Mouse (Mus musculus) liver, embryonic 14.5 days (tissue): ENCODE results near the gene Dmp1. TPM values are rescaled to one million over a fixed set of nuclear protein-coding genes. Genes with fewer than 3 reads are reported as not detected.
A peak's percentile ranks its signal among the peaks of the same experiment; 100 is the strongest.

ENCODE experiments used
- ATAC-seq: fragments of 200-750 bp; cut with Nextera tagmentation; 2 replicates; pipeline ENCODE4 v1.8.0; 2017; ENCODE audit warnings: moderate number of reproducible peaks, mild to moderate bottlenecking, moderate library complexity; ENCODE audit not compliant: insufficient read depth
- DNase-seq, 3 experiments: peaks; one replicate each; pipeline ENCODE4 v3.0.0-alpha.2; 2012 to 2013; ENCODE audit warnings: low read depth in 3 of 3, low spot score in 3 of 3
- H3K27ac ChIP-seq: fragments of 300-500 bp; sonication (generic); 2 replicates; pipeline ENCODE4 v1.5.1; 2014; ENCODE audit warnings: moderate library complexity, mild to moderate bottlenecking, control low read depth, inconsistent platforms
- H3K27me3 ChIP-seq: fragments of 300-500 bp; sonication (generic); 2 replicates; pipeline ENCODE4 v1.6.1; 2014; ENCODE audit warnings: mild to moderate bottlenecking, low read length, moderate library complexity; ENCODE audit not compliant: control insufficient read depth, insufficient read depth
- H3K36me3 ChIP-seq: fragments of 300-500 bp; sonication (generic); replicated peaks from 2 replicates; pipeline ENCODE4 v1.6.1; 2014; ENCODE audit warnings: low read depth; ENCODE audit not compliant: control insufficient read depth, insufficient read depth
- H3K4me1 ChIP-seq, 2 experiments: fragments of 200-500 bp in 1 of 2; fragments of 300-500 bp in 1 of 2; sonication (generic) in 1 of 2; replicated peaks; 2 replicates each; pipeline ENCODE4 v1.6.1; 2012 to 2014; ENCODE audit warnings: antibody characterized with exemption in 1 of 2, inconsistent platforms in 1 of 2, low read length in 1 of 2; ENCODE audit not compliant: control insufficient read depth in 2 of 2, insufficient read depth in 2 of 2
- H3K4me2 ChIP-seq: fragments of 300-500 bp; sonication (generic); 2 replicates; pipeline ENCODE4 v1.6.1; 2014; ENCODE audit warnings: low read depth, mild to moderate bottlenecking, control low read depth, moderate library complexity
- H3K4me3 ChIP-seq, 2 experiments: fragments of 200-500 bp in 1 of 2; fragments of 300-500 bp in 1 of 2; sonication (generic) in 1 of 2; 2 replicates each; pipeline ENCODE4 v1.5.1; 2012 to 2014; ENCODE audit warnings: low read depth in 2 of 2, low read length in 2 of 2, mild to moderate bottlenecking in 2 of 2, control low read depth in 1 of 2, inconsistent platforms in 1 of 2, moderate library complexity in 1 of 2; ENCODE audit not compliant: insufficient read depth in 1 of 2
- H3K9ac ChIP-seq: fragments of 300-500 bp; sonication (generic); replicated peaks from 2 replicates; pipeline ENCODE4 v1.6.1; 2014; ENCODE audit warnings: mild to moderate bottlenecking, control low read depth, moderate library complexity
- H3K9me3 ChIP-seq: fragments of 300-500 bp; sonication (generic); 2 replicates; pipeline ENCODE4 v1.6.1; 2016; ENCODE audit warnings: low read length, mixed read lengths; ENCODE audit not compliant: control insufficient read depth
- CTCF ChIP-seq: IDR thresholded peaks from 2 replicates; pipeline ENCODE4 v1.5.1; 2016; ENCODE audit warnings: antibody characterized with exemption, low read depth, control low read depth
- EP300 ChIP-seq: IDR thresholded peaks from 2 replicates; pipeline ENCODE4 v1.6.1; 2016; ENCODE audit warnings: antibody characterized with exemption, low read depth
- WGBS: fragments of 180-500 bp; shearing (Covaris S2); extraction: QIAGEN DNeasy Blood & Tissue Kit; methylation state at CpG from one replicate; pipeline ENCODE4 v1.1.7; 2014; ENCODE audit not compliant: insufficient replicate concordance; 5-methylcytosine and 5-hydroxymethylcytosine counted together
- polyA plus RNA-seq, 2 experiments: library from polyadenylated mRNA; depleted of rRNA in 1 of 2; stranded (reverse) in 1 of 2; unstranded in 1 of 2; fragments of >200 nt; fragmentation: Nextera tagmentation in 1 of 2; extraction: Ambion mirVana in 1 of 2; gene quantifications; 2 replicates each; pipeline versions ENCODE4 v1.2.1 to v1.2.3; 2012 to 2014

Dmp1 gene
- polyA plus RNA-seq, 2 experiments: not detected

GRCm38 (mm10) chr5:104195086-104195485 lies 7.3 kb upstream of the Dmp1 start:
- Histone ChIP-seq H3K27me3 (no peaks in the 10 kb centered on the region), H3K36me3 (no peaks in the 10 kb centered on the region), H3K4me1 (no peaks in the 10 kb centered on the region), H3K4me2 (no peak overlapping the region), H3K27ac (no peak overlapping the region), H3K9ac (no peak overlapping the region), H3K9me3 (no peaks in the 10 kb centered on the region), H3K4me3 (no peak overlapping the region)
- TF ChIP-seq EP300 (no peak), CTCF (no peak)
- 85% methylated on average over 1 of the region's 1 CpGs for WGBS
- ATAC-seq (no peak), DNase-seq (no peak)

GRCm38 (mm10) chr5:104201153-104201950 lies 1.1 kb upstream of the Dmp1 start:
- DNase-seq (no peak), ATAC-seq (no peak)
- Histone ChIP-seq H3K9me3 (no peaks in the 10 kb centered on the region), H3K4me1 (no peaks in the 10 kb centered on the region), H3K27me3 (no peaks in the 10 kb centered on the region), H3K4me2 (no peak overlapping the region), H3K9ac (no peak overlapping the region), H3K27ac (no peak overlapping the region), H3K4me3 (no peak overlapping the region), H3K36me3 (no peaks in the 10 kb centered on the region)
- TF ChIP-seq CTCF (no peak), EP300 (no peak)
- WGBS: 70% methylated on average over 12 of the region's 12 CpGs

- 52% methylated on average over 11 of the region's 11 CpGs for WGBS
- DNase-seq (no peak), ATAC-seq (no peak)
- H3K9me3 ChIP-seq: no peaks in the 10 kb centered on the region
- H3K27me3 ChIP-seq: no peaks in the 10 kb centered on the region
- H3K9ac ChIP-seq: no peak overlapping the region
- no peak for TF ChIP-seq CTCF
- no peak for TF ChIP-seq EP300
- no peak overlapping the region for H3K27ac ChIP-seq
- H3K4me3 ChIP-seq: no peak overlapping the region
- no peaks in the 10 kb centered on the region for H3K36me3 ChIP-seq
- no peak overlapping the region for H3K4me2 ChIP-seq
- no peaks in the 10 kb centered on the region for H3K4me1 ChIP-seq
Observed at GRCm38 (mm10) chr5:104212531-104212930, 10.1 kb downstream of the Dmp1 start.

- DNase-seq (no peak), ATAC-seq (no peak)
- no peak overlapping the region for H3K4me3 ChIP-seq
- no peak overlapping the region for H3K27ac ChIP-seq
- no peaks in the 10 kb centered on the region for H3K9me3 ChIP-seq
- no peaks in the 10 kb centered on the region for H3K36me3 ChIP-seq
- H3K4me1 ChIP-seq: no peaks in the 10 kb centered on the region
- no peak overlapping the region for H3K9ac ChIP-seq
- H3K27me3 ChIP-seq: no peaks in the 10 kb centered on the region
- 20% methylated on average over 5 of the region's 5 CpGs for WGBS
- TF ChIP-seq EP300 (no peak), CTCF (peak; percentile 46)
- H3K4me2 ChIP-seq: no peak overlapping the region
Observed at GRCm38 (mm10) chr5:104218926-104219325, 16.5 kb downstream of the Dmp1 start.

GRCm38 (mm10) chr5:104224299-104224698 lies 21.9 kb downstream of the Dmp1 start:
- no peak for DNase-seq
- Histone ChIP-seq H3K4me3 (no peak overlapping the region), H3K36me3 (no peaks in the 10 kb centered on the region), H3K4me1 (no peaks in the 10 kb centered on the region), H3K9ac (no peak overlapping the region), H3K27me3 (no peaks in the 10 kb centered on the region), H3K9me3 (no peaks in the 10 kb centered on the region), H3K4me2 (no peak overlapping the region), H3K27ac (no peak overlapping the region)
- WGBS: 28% methylated on average over 3 of the region's 3 CpGs
- no peak for ATAC-seq
- TF ChIP-seq CTCF: no peak
- TF ChIP-seq EP300: no peak
